Comparison of ENCODE assay signal across 8 mouse cellular contexts in genomic region chr2:115581241-115581988, GRCm38 (mm10). TPM values are rescaled to one million over a fixed set of nuclear protein-coding genes. Genes with fewer than 3 reads are reported as not detected.
DNase-seq lines count a peak whose midpoint lies in the region; ATAC-seq lines count a peak whose summit lies in the region.

BC052040 (plus strand) TSS chr2:115581716.

- H3K27me3 ChIP-seq in hindbrain, embryonic 15.5 days: no peaks in the 10 kb centered on the region

- peak; percentile 98 for ATAC-seq in hindbrain, embryonic 15.5 days (ENCODE audit: low FRiP score, low read depth)

- peaks cover 13% of the 10 kb centered on the region for H3K4me1 ChIP-seq in hindbrain, embryonic 15.5 days (replicated peaks)

- peak; percentile 96 for DNase-seq in R1 (ENCODE audit: low read depth, low spot score)
- peak; percentile 89 to 90 for DNase-seq in cerebellum, postnatal 25 days
- DNase-seq in frontal cortex, postnatal 36 days (ENCODE audit: low spot score in 2 of 2): peak; percentile 88 to 91
- DNase-seq in left cerebral cortex, adult 11 months (ENCODE audit: low spot score): peak; percentile 80
- peak; percentile 91 to 92 for DNase-seq in lung, postnatal 4 days
- peak; percentile 73 for DNase-seq in retina, postnatal 7 days (ENCODE audit: low read depth, low spot score)
- peak; percentile 77 for DNase-seq in urinary bladder, adult 2 months (ENCODE audit: low spot score)

- peak within 1 kb of the TSS; percentile 69 for H3K4me3 ChIP-seq in hindbrain, embryonic 15.5 days

- WGBS in hindbrain, embryonic 15.5 days: under 1% methylated on average over 41 of the region's 41 CpGs

- H3K4me2 ChIP-seq in hindbrain, embryonic 15.5 days: peak within 1 kb of the TSS; percentile 66

- no peaks in the 10 kb centered on the region for H3K9me3 ChIP-seq in hindbrain, embryonic 15.5 days

- no peaks in the 10 kb centered on the region for H3K36me3 ChIP-seq in hindbrain, embryonic 15.5 days

- H3K27ac ChIP-seq in hindbrain, embryonic 15.5 days (replicated peaks): peak within 1 kb of the TSS; percentile 76

- H3K9ac ChIP-seq in hindbrain, embryonic 15.5 days: peak within 1 kb of the TSS; percentile 78

RNA-seq across cellular contexts. Expression of gene BC052040, which starts in this region (rescaled TPM):
- polyA plus RNA-seq in hindbrain, embryonic 15.5 days (2015; fragmentation: Nextera tagmentation; extraction: Ambion mirVana): 18.4 and 21.3 TPM in 2 replicates
- polyA plus RNA-seq in urinary bladder, adult 2 months (2012; rRNA removed): 6.8 and 7.9 TPM in 2 replicates

Comparison
In these comparisons a context has a peak if more than half of its experiments do, and no peak if none do; other contexts are left out.
1. Peak in every context shown above with its lines: DNase-seq, ATAC-seq, H3K4me3 ChIP-seq and H3K27ac ChIP-seq.